Mouse (Mus musculus) lung, adult 2 months (tissue): Measurements from ENCODE around the gene Dnah17.

Experiments
- CTCF ChIP-seq: fragments of 200-500 bp; IDR thresholded peaks from 2 replicates; pipeline ENCODE4 v1.5.1; 2011; ENCODE audit warnings: mild to moderate bottlenecking, low read length, control low read depth; ENCODE audit not compliant: insufficient read depth
- POLR2A ChIP-seq: fragments of 200-500 bp; IDR thresholded peaks from 2 replicates; pipeline ENCODE4 v1.6.1; 2011; ENCODE audit warnings: low read depth, mild to moderate bottlenecking, control low read depth, low read length, borderline replicate concordance; ENCODE audit errors: extremely low read depth

DNA sequence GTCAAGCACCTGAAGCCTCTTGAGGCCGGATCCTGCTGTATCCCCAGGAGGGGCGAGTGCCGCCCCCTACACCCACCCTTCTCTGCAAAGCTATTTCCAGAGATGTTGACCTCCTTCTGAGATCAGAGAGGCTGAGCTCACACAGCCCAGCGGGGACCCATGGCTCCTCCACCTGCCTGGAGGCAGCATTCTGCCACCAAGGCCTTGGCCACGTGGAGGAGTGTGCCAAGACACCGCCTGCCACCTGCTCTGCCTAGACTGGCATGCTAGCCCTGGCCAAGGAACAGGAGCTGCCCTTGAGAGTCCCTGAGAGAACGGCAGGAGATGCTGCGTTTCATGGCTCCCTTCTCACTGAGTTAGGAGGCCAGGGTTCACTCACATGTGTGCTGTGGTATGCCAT lies 34.1 kb upstream of the Dnah17 start:
- TF ChIP-seq POLR2A (no peak), CTCF (no peak)
